Mouse (Mus musculus) left cerebral cortex, adult 9 months (tissue): ENCODE measurements around the gene Celf5.

ENCODE experiments used
- DNase-seq, 2 experiments: peaks; one replicate each; pipeline ENCODE4 v3.0.0; 2022; ENCODE audit warnings: low spot score in 2 of 2

Celf5 gene

DNA sequence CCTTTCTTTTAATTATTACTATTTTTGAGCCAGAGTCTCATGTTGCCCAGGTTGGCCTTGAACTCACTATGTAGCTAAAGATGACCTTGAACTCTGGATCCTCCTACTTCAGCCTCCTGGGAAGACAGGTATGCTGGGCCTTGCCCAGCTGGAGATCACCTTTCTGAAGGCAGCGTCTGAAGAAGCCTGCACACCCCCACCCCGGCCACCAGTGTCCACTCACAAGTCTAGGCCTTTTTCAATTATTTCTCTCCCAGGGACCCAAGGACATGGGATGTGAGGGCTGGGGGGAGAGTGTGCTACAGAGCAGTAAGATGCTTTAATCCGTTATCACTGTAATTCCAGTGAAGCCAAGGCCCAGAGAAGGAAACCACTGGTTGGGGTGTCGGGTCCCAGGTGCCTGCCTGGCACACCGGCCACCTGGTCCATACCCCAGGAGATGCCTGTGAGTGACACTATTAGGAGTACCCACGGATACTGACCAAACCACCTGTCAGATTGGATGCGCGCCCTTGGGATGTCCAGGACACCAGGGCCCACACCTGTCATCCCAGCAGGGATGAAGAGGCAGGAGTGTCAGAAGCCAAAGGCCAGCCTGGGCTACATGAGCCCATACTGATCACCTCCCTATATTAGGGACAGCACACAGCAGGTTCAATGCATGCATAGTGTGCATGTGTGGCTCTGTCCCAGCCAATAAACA is 54.6 kb downstream of the Celf5 start:
- peak in 1 of 2 experiments; percentile 6 for DNase-seq

DNA sequence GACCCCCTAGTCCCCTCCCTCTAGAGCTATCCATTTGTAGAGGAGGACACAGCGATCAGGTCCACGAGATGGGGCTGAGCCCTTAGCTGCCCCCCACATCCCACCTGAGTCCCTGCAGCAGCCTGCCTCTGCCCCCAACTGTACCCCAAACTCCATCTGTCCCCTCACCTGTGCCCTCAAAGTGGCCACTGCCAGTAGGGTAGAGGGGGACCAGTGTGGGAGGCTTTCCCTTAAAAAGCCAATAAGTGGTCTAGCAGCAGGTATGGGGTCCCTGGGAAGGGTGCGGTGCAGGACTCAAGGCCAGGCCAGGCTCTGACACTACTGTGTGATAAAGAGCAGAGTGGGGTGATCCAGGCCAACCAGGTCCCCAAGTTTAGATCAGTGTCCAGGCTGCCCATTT is 55.2 kb downstream of the Celf5 start:
- DNase-seq: peak in 1 of 2 experiments; percentile 6

DNA sequence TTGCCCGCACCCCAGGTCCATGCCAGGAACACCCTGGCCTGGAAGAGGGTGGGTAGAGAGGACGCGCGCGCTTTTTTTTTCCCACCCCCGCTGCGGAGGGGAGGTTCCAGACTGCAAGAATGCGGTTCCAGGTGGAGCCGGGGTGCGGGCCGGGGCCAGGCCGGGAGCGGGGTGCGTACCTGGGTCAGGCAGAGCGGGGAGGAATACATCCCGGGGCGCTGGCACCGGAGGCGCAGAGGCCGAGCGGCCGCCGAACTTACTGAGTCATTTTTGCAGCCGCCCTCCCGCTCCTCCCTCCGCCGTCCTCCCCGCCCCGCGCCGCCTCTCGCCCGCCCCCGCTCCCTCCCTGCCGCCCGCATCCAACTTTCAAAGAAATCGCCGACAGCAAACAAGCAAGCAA is 55.6 kb downstream of the Celf5 start:
- peak in 1 of 2 experiments; percentile 34 for DNase-seq

DNA sequence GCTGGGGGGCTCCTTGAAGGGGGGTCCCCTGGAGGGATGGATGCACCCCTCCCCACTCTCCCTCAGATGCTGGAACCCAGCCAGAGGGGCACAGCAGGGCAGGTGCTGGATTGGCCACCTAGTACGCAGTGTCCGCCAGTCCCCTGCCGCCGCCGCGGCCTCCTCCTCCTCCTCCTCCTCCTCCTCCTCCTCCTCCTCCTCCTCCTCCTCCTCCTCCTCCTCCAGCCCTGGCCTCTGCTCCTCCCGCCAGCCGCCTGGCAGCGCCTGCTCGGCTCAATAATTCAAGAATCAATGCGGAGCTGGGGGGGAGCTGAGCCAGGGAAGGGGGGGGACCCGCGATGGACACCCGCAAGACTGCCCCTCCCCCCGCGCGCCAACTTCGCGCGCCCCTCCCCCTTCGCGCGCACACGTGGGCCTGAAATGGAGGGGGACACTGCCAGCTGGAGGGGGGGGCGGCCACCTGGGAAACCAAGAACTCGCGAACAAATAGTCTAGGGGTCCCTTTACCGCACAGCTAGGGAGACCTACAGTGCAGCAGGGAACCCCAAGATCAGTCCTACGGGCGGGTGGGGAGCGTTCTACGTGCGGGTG is 56.3 kb downstream of the Celf5 start:
- DNase-seq: peak in 1 of 2 experiments; percentile 5

DNA sequence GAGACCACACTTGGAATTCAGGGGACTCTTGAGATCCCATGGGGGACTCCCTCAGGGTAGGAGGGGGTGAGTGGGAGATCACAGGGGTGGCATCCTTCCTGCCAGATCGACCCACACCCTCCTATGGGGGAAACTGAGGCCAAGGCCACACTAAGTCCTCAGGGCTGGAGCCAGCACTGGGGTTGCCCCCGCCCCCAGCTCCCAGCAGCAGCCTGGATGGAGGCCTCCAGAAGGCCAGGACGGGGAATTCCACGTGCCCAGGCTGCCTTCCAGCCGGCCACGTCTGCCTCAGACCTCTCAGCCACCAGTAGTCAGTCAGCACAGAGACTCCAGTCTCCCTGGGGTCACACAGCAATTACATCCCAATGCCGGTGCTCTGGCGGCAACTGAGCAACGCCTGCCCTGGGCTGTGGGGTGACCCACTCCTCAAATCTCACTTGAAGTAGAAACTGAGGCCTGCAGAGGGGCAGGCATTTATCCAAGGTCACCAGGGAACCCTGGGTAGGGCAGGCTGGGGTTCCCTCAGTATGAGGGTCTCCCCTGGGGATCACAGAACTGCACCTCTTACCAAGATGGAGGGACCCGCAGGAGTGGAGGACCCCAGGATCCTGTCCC is 57.2 kb downstream of the Celf5 start:
- peak in 1 of 2 experiments; percentile 24 for DNase-seq

DNA sequence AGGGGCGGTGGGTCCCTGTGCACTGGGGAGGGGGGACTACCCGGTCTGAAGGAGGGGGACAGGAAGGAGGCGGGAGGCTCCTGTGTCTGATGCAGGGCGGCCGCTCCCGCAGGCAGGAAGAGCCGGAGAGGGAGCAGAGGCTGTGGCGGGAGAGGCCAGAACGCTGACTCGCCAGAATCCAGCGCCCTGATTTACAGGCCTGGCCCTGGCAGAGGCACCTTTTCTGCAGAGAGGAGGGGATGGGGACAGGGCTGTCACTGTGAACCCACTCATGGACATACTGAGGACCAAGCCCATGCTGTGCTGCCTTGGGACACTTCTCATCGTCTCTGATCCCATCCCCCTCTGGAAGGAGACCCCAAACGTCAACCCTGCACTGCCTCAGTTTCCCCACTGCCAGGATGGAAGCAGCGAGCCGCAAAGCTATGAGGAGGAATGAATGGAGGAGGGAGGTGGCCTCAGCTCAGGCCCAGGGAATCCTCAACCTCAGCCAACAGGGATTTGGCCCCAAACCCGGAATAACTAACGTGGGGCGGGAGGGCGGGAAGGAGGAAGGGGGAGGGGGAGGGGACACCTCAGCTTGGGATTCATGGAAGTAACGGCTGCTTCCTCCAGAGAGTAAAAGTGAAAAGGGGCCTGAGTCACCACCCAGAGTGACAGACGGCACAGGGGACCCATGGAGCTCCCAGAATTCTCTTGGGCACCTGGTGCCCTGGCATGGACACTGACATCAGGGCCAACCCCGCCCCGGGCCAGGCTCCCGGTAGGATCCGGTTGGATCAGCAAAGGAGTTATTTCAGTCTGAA is 58.1 kb downstream of the Celf5 start:
- DNase-seq: peak in 1 of 2 experiments; percentile 24

DNA sequence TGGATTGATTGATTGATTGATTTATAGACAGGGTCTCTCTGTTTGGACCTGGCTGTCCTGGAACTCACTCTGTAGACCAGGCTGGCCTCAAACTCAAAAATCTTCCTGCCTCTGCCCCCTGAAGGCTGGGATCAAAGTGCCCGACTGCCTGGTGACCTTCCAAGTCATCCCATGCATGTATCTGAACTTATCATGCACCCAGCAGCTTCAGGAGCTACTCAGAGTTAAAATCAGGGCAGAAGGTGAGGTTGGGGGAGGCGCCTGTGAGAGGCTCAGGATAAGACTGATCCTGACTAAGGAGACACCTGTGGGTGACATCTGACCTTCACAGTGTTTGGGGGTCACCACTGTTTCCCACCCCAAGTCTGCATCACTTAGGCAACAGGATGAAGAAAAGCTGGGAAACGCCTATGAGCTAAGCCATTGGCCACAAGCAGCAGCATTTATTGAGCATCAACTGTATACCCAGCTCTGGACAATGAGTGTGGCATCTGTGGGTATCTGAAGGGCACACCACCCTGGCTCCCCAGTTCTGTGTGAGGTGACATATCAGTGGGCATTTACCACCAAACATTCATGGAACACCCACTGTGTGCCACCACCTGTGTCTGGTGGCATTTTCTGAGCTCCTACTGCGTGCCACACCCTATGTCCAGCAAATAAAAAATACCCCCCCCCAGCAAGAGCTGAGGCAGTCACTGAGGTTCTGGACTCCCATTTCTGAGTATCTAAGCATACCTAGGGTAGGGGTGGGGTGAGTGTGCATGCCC is 58.8 kb downstream of the Celf5 start:
- DNase-seq: no peak

DNA sequence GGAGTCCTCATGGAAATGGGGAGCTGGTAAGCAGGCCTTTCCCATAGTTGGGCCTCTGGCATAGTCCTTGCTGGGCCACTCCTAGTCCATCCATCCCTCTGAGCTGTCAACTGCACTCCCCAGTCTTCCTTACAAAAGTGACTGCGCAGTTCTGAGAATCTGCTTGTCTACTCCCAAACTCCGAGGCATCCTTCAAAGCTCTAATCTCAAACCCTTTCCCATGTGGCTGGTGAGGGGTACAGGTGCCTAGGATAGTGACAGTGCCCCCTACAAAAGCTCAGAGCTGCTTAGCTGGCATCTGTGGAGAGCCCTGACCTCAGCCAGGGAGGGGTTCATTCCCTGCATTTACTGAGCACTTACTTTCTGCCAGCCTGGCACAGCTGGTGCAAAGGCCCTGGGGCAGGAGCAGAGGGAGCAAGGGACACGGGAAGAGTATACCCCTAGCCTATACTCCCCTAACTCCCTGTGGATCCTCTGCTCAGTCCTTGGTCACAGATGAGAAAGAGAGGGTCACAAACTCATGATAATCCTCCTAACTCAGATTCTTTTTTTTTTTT is 59.8 kb downstream of the Celf5 start:
- no peak for DNase-seq

DNA sequence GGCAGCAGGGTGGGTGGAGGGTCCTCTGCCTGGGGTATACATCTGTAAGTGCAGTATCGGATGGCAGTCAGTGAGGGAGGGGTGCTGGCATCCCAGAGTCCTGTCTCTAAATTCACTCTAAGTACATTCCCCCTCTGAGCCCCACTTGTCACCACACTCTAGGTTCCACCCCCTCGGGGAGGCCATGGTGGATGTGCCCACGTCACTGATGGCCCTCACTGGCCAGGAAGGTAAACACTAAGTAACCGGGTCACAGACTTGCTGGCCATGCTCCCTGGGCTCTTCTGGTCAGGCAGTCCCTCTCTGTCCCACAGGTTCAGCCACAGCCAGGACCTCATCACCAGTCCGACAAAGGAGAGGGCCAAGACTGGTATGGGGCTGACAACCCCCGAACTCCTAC is 60.3 kb downstream of the Celf5 start:
- DNase-seq: no peak

DNA sequence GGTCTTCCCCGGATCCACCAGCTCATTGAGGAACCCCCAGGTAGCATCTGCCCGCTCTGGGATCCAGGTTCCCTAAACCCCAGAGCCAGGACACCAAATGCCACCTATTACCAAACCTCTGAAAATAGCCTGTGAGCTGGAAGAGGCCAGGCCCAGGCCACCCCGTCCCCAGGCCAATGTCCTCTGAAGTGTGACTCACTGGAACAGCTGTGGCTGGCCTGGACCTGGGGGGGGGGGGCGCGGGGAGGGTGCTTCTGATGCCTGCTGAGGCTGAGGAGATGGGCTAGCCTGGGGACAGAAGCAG is 60.8 kb downstream of the Celf5 start:
- DNase-seq: no peak

DNA sequence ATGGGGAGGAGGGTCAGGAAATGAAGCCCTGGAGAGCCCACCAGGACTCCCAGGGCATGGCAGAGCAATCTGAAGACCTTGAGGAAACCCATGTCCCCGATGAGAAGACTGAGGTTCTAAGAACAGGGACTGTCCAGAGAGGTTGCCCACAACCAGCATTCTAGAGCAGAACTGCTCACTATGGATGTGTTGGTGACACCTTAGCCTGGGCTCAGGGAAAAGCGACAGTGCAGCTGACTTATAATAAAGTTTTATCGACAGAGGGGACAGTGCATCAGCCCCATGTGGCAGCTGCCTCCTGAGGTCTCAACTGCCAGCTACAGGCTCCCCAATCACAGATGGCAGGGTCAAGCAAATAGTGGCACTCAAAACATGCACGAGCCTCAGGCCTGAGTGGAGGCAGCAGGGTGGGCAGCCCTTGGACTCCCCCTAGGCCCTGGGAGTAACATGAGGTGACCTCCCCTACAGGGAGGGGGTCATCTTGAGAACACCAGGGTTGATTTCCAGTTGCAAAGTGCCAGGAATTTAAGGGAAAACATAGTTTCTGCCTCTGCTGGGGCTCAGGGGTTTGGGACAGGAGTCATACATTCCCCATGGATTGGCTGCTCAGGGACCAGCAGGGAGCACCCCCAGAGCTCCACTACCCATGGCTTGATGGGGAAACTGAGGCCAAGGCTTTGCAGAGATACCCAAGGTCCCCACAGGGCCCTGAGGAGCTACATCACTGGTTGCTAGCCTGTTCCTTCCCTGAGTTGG is 61.3 kb downstream of the Celf5 start:
- DNase-seq: no peak

DNA sequence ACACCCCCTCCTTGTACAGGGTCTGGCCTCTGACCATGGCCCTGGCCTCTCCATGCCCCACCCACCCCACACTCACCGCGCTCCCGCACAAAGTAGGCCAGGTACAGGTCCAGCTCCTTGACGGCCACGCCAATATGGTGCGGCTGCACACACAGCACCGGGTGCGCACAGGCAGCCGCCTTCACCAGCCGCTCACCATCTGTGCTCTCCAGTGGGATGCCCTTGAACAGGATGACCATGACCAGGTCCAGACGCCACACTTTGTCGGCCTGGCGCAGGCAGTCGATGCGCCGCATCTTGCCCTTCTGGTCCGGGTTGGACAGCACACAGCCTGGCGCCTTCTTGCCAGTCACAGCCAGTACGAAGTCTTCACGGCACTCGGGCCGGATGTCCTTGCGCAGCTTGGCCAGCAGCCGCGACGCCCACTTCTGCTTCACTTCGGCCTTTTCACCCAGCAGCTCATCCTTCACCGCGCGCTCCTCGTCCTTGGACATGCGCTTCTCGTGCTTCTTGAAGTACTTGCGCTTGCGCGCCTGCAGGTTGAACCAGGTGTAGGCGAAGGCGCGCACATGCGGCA is 62.2 kb downstream of the Celf5 start:
- no peak for DNase-seq

DNA sequence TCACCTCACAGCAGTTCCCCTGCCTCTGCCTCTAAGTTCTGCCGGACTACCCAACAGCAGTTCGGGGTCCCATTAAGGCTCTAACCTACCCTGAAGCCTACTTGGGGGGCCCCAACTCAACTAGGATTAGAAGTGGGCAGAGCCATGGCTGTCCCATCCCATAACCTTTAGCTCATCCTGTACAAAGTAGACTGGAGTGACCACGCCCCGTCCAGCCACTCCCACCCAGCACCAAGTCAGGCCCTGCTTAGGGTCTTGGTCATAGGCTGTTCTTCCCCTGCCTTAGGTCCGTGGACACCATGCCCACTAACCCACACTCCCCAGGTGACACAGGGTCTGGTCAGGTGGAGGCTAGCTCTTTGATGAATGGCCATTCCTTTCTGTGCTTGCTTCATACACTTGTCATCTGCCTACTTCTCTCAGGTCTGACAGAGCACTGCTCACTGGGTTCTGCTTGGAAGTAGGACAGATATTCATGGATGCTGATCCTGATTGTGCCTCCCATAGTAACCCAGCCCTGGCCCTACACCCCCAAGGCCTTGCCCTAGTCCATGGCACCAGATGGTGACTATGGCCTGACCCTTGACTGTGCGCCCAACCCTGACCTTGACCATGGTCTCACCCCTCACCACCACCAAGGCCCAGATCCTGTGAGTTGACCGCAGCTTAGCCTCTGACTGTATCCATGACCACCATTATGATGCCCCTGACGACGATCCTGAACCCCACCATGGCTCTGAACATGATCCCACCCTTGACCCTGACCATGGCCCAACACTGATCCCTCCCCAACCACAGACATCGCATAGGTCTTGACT is 63.2 kb downstream of the Celf5 start:
- DNase-seq: no peak

DNA sequence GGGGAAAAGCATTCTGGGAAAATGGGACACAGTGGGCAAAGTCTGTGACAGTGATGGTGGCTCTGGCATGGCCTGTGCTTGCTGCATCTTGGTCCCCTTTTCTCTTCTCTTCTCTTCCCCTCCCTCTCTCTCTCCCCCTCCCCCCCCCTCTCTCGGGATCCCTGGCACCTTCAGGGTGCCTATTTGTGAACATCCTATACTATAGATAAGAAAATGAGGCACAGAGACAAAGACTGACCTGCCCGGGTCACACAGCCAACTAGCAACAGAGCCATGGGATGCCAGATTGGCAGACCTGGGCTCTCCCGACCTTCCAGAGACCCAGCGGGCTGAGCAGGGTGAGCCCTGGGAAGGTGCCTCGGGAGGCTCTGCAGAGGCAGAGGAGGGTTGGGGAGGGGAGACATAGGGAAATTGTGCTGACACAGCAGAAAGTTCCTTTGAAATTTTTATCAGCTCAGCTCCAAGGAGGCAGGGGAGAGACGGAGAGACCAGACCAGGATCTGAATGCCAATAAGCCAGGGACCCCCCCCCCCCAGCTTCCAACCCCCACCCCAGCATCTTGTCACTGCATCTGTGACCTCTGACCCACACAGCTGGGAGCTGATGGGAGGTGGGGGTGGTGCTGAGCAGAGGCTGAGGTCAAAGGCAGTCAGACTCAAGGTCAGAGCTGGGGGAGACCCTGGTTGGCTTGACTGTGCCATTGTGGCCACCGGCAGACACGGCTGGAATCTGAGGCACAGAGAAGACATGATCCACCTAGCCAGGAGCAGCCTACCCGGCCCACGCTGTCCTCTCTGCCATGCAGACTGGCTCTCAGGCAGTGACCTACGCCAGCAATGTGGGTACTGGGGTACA is 64.1 kb downstream of the Celf5 start:
- no peak for DNase-seq

DNA sequence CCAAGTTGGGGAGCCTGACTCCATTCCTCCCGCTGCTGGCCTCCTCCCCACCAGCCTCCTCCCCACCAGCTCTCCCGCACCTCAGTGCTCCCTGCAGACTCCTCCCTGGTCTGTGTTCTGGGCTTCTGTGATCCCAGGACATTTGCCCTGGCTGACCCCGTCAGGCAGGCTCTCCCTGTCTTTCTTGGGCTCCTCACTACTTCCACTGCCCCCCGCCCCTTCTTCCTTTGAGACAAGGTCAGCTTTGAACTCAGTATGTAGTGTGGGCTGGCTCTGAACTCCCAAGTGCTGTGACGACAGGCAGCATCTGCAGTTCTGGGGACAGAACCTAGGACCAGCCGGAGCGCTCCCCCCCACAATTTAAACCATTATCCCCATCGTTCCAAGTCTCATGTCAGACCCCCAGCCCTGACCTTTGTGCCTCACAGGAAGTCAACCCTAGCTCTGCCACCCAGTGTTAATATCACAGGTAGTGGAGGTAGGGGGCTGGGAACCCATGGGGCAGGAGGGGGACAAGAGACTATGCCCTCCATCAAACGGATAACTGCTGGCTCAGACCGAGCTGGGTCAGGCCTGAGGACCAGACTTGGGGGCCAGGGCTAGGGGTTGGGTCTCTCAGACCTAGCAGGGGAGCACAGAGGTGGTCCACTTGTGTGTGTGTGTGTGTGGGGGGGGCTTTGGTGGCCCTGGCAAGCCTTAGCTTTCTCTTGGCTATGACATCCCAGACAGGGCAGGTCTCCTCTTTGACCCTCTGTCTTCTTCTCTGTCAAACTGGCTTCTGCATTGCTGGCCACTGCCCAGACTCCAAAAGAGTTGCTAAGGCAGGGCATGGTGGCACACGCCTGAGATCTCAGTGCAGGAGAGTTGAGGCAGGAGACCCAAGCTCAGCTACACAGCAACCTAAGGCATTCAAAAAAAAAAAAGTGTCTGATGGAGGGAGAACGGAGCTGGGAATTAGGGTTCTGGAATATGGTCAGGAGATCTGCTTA is 65.0 kb downstream of the Celf5 start:
- DNase-seq: no peak

DNA sequence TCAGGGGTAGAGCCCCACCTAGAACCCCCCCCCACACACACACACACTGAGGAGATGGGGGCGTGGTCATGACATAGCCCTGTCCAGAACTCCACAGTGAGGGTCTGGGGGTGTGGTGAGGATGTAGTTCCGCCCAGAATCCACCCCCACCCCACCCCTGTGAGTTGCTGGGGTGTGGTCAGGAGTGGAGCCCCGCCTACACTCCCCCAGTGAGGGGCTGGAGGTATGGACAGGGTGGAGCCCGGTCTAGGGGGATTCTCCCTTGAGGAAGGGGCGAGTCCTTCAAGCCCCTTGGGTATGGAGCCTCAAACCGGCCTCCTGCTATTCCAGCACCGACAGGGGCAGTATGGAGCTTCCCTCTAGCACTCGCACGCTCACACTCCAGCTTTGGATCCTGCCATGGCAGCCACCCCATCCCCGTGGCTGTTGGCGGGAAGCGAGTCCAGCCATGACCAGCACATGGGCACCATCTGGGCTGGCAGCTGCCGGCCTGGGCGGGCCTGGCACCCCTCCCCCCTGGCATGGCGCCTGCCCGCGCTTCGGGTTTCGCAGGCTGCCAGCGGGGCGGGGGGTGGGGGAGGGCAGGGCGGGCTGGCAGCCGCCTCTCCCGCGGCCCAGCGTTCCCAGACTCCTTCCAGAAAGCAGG is 65.8 kb downstream of the Celf5 start:
- peak in 1 of 2 experiments; percentile 90 for DNase-seq
